ENCODE assay signal across 19 mouse cellular contexts in genomic region chr12:71244766-71245390, GRCm38 (mm10).
A peak's percentile ranks its signal among the peaks of the same experiment; 100 is the strongest.
DNase-seq lines count a peak whose midpoint lies in the region; ATAC-seq and TF ChIP-seq lines count a peak whose summit lies in the region.
"Had no signal": no experiment of that assay in that cellular context is flagged by ENCODE, and none has a peak within 500 bp of the region (broad histone marks: within the 10 kb centered on the region; RNA-seq: fewer than 3 reads in every experiment).

No protein-coding gene starts in this region.

- TF ChIP-seq POLR2A in CH12.LX (IDR thresholded peaks at IDR 0.05; ENCODE audit: low read depth, low read length): no peak

- DNase-seq in forebrain, embryonic 10.5 days (ENCODE audit: extremely low spot score, low spot score): no peak
- DNase-seq in CH12.LX (ENCODE audit: extremely low read depth): no peak
- DNase-seq in retina, embryonic 14.5 days (ENCODE audit: low spot score): no peak
- DNase-seq in urinary bladder, adult 18-20 months (ENCODE audit: low spot score in 2 of 2): no peak
- DNase-seq: adrenal gland, postnatal 10 days; cerebellum, adult 2 months; layer of hippocampus, postnatal 36 days; midbrain, embryonic 14.5 days; retina, postnatal 1 day had no signal

- H3K4me2 ChIP-seq in forebrain, embryonic 12.5 days: no peak overlapping the region
- no peak overlapping the region for H3K4me2 ChIP-seq in kidney, embryonic 15.5 days
- no peak overlapping the region for H3K4me2 ChIP-seq in kidney, embryonic 14.5 days (replicated peaks; ENCODE audit: low read depth, low read length)
- no peak overlapping the region for H3K4me2 ChIP-seq in CH12.LX (ENCODE audit: insufficient read depth, low read depth, poor library complexity, severe bottlenecking)
- no peak overlapping the region for H3K4me2 ChIP-seq in embryonic facial prominence, embryonic 13.5 days
- H3K4me2 ChIP-seq: forebrain, embryonic 15.5 days; heart, embryonic 15.5 days; neural tube, embryonic 15.5 days had no signal

- peaks cover 10% of the 10 kb centered on the region for H3K4me1 ChIP-seq in forebrain, embryonic 10.5 days
- 0 out of 2 replicates have a peak, but pooled peaks cover 5% of the 10 kb centered on the region for H3K4me1 ChIP-seq in forebrain, embryonic 12.5 days
- peaks cover 23% of the 10 kb centered on the region for H3K4me1 ChIP-seq in kidney, embryonic 15.5 days
- 0 out of 2 replicates have a peak, but pooled peaks cover 7% of the 10 kb centered on the region for H3K4me1 ChIP-seq in kidney, embryonic 14.5 days (ENCODE audit: control insufficient read depth, insufficient read depth, low read length)
- peaks cover 3 to 13% of the 10 kb centered on the region in 2 experiments; a peak in 1 of 4 replicates for H3K4me1 ChIP-seq in CH12.LX (ENCODE audit: control insufficient read depth in 1 of 2, insufficient read depth in 2 of 2)
- peaks cover 10% of the 10 kb centered on the region; the same call in 1 of the 2 replicates for H3K4me1 ChIP-seq in embryonic facial prominence, embryonic 13.5 days
- H3K4me1 ChIP-seq: hindbrain, embryonic 10.5 days had no signal

- TF ChIP-seq CTCF in CH12.LX (conservative IDR thresholded peaks at IDR 0.05 in 1 of 2, IDR thresholded peaks at IDR 0.05 in 1 of 2; ENCODE audit: low read depth in 2 of 2, low read length in 2 of 2): no peak

- in situ Hi-C loops in CH12.LX (cut with MboI; ENCODE audit: low pct_ligation_motif_present, low pct_unique_long_range_greater_than_20kb, low sequenced_read_pairs): no loop called here

- peaks cover 20% of the 10 kb centered on the region for H3K9me3 ChIP-seq in forebrain, embryonic 10.5 days
- H3K9me3 ChIP-seq in forebrain, embryonic 12.5 days: peaks cover 11% of the 10 kb centered on the region
- H3K9me3 ChIP-seq in kidney, embryonic 15.5 days (replicated peaks): peaks cover 5% of the 10 kb centered on the region; the same call in 1 of the 2 replicates
- H3K9me3 ChIP-seq in kidney, embryonic 14.5 days (ENCODE audit: control insufficient read depth, low read length): peaks cover 23% of the 10 kb centered on the region
- no peaks in the 10 kb centered on the region for H3K9me3 ChIP-seq in CH12.LX (replicated peaks; ENCODE audit: low read length)
- peaks cover 27% of the 10 kb centered on the region for H3K9me3 ChIP-seq in embryonic facial prominence, embryonic 13.5 days

- no peaks in the 10 kb centered on the region for H3K27me3 ChIP-seq in forebrain, embryonic 10.5 days (ENCODE audit: poor library complexity, severe bottlenecking)
- no peaks in the 10 kb centered on the region for H3K27me3 ChIP-seq in forebrain, embryonic 12.5 days
- no peaks in the 10 kb centered on the region for H3K27me3 ChIP-seq in kidney, embryonic 15.5 days
- no peaks in the 10 kb centered on the region for H3K27me3 ChIP-seq in kidney, embryonic 14.5 days (ENCODE audit: control insufficient read depth, insufficient read depth, low read length)
- no peaks in the 10 kb centered on the region for H3K27me3 ChIP-seq in CH12.LX (replicated peaks)
- H3K27me3 ChIP-seq in embryonic facial prominence, embryonic 13.5 days: no peaks in the 10 kb centered on the region
- H3K27me3 ChIP-seq: forebrain, embryonic 15.5 days; heart, embryonic 15.5 days; neural tube, embryonic 15.5 days had no signal

- no peak for TF ChIP-seq RAD21 in CH12.LX (IDR thresholded peaks at IDR 0.05; ENCODE audit: low read depth, low read length)

- peaks cover 50% of the 10 kb centered on the region for H3K36me3 ChIP-seq in forebrain, embryonic 10.5 days (replicated peaks)
- peaks cover 43% of the 10 kb centered on the region for H3K36me3 ChIP-seq in forebrain, embryonic 12.5 days (replicated peaks)
- H3K36me3 ChIP-seq in kidney, embryonic 15.5 days: peaks cover 38% of the 10 kb centered on the region
- peaks cover 20% of the 10 kb centered on the region for H3K36me3 ChIP-seq in kidney, embryonic 14.5 days (ENCODE audit: control insufficient read depth, insufficient read depth, low read length)
- peaks cover 10 to 33% of the 10 kb centered on the region in 2 experiments for H3K36me3 ChIP-seq in CH12.LX (replicated peaks in 1 of 2; ENCODE audit: control insufficient read depth in 1 of 2, insufficient read depth in 1 of 2, low read length in 1 of 2)
- H3K36me3 ChIP-seq in embryonic facial prominence, embryonic 13.5 days: peaks cover 43% of the 10 kb centered on the region

- peak overlapping the region; percentile 6; the same call in 1 of the 2 replicates for H3K27ac ChIP-seq in forebrain, embryonic 10.5 days
- H3K27ac ChIP-seq in forebrain, embryonic 12.5 days: no peak overlapping the region
- peak overlapping the region; percentile 15; the same call in 1 of the 2 replicates for H3K27ac ChIP-seq in kidney, embryonic 15.5 days
- no peak overlapping the region for H3K27ac ChIP-seq in kidney, embryonic 14.5 days (ENCODE audit: low read depth, low read length)
- no peak overlapping the region for H3K27ac ChIP-seq in CH12.LX (ENCODE audit: insufficient read depth, low read depth)
- peak overlapping the region; percentile 74 for H3K27ac ChIP-seq in embryonic facial prominence, embryonic 13.5 days
- H3K27ac ChIP-seq: forebrain, embryonic 15.5 days; heart, embryonic 15.5 days; hindbrain, embryonic 10.5 days; neural tube, embryonic 15.5 days had no signal

- no peak overlapping the region for H3K4me3 ChIP-seq in forebrain, embryonic 10.5 days
- no peak overlapping the region for H3K4me3 ChIP-seq in forebrain, embryonic 12.5 days (replicated peaks)
- H3K4me3 ChIP-seq in kidney, embryonic 15.5 days (replicated peaks): no peak overlapping the region
- no peak overlapping the region for H3K4me3 ChIP-seq in kidney, embryonic 14.5 days (ENCODE audit: low read length)
- no peak overlapping the region for H3K4me3 ChIP-seq in CH12.LX (replicated peaks in 1 of 3; ENCODE audit: low read depth in 2 of 3, low read length in 2 of 3, poor library complexity in 1 of 3)
- no peak overlapping the region for H3K4me3 ChIP-seq in embryonic facial prominence, embryonic 13.5 days
- H3K4me3 ChIP-seq: forebrain, embryonic 15.5 days; heart, embryonic 15.5 days; hindbrain, embryonic 10.5 days; myocyte; neural tube, embryonic 15.5 days had no signal

- H3K79me2 ChIP-seq in CH12.LX (replicated peaks; ENCODE audit: control insufficient read depth, extremely low read depth, insufficient read depth, poor library complexity, severe bottlenecking): no peaks in the 10 kb centered on the region

- dilution Hi-C loops in CH12.LX (cut with MboI; ENCODE audit: extremely low pct_ligation_motif_present, extremely low pct_unique_long_range_greater_than_20kb, low sequenced_read_pairs): no loop called here

- ATAC-seq in forebrain, embryonic 12.5 days (ENCODE audit: low FRiP score): no peak
- no peak for ATAC-seq in kidney, embryonic 15.5 days (replicated peaks; ENCODE audit: low FRiP score)
- no peak for ATAC-seq in kidney, embryonic 14.5 days (ENCODE audit: low FRiP score, low TSS enrichment)
- ATAC-seq in embryonic facial prominence, embryonic 13.5 days (ENCODE audit: insufficient number of reproducible peaks, insufficient read depth, low FRiP score, low TSS enrichment, low read depth): no peak
- ATAC-seq: forebrain, embryonic 15.5 days; inflammation-experienced regulatory T-cells, adult 6 months had no signal

- TF ChIP-seq EP300 in CH12.LX (IDR thresholded peaks at IDR 0.05; ENCODE audit: low read length): no peak

- no peak overlapping the region for H3K9ac ChIP-seq in forebrain, embryonic 12.5 days
- H3K9ac ChIP-seq in kidney, embryonic 15.5 days: no peak overlapping the region
- H3K9ac ChIP-seq in kidney, embryonic 14.5 days (ENCODE audit: low read depth, low read length): no peak overlapping the region
- H3K9ac ChIP-seq in CH12.LX (ENCODE audit: insufficient read depth, low read depth): no peak overlapping the region
- no peak overlapping the region for H3K9ac ChIP-seq in embryonic facial prominence, embryonic 13.5 days
- H3K9ac ChIP-seq: forebrain, embryonic 15.5 days; heart, embryonic 15.5 days; neural tube, embryonic 15.5 days had no signal

- WGBS in forebrain, embryonic 10.5 days: 70% methylated on average over 11 of the region's 11 CpGs
- WGBS in forebrain, embryonic 12.5 days: 80% methylated on average over 11 of the region's 11 CpGs
- WGBS in kidney, embryonic 15.5 days: 57% methylated on average over 11 of the region's 11 CpGs
- WGBS in kidney, embryonic 14.5 days: 55% methylated on average over 11 of the region's 11 CpGs
- WGBS in embryonic facial prominence, embryonic 13.5 days: 28% methylated on average over 11 of the region's 11 CpGs

TF ChIP-seq in CH12.LX, 34 proteins besides CTCF, POLR2A, EP300 and RAD21:
- TF ChIP-seq MAZ (IDR thresholded peaks at IDR 0.05; ENCODE audit: low read depth, low read length) (no peak), MEF2A (IDR thresholded peaks at IDR 0.05; ENCODE audit: borderline replicate concordance, low read depth, low read length) (peak; percentile 26; the same call in 1 of the 2 replicates), KAT2A (IDR thresholded peaks at IDR 0.05; ENCODE audit: insufficient replicate concordance, low read length) (no peak), JUND (conservative IDR thresholded peaks at IDR 0.05; ENCODE audit: low read depth, low read length) (no peak), E2F4 (IDR thresholded peaks at IDR 0.05; ENCODE audit: insufficient replicate concordance, low read depth, low read length) (no peak), SMC3 (IDR thresholded peaks at IDR 0.05; ENCODE audit: low read depth, low read length) (no peak), USF1 (IDR thresholded peaks at IDR 0.05; ENCODE audit: low read depth, low read length) (no peak)
TF ChIP-seq in CH12.LX: peak in this region for 1.

Comparison
In these comparisons a context has a peak if more than half of its experiments do, and no peak if none do; other contexts are left out.
1. H3K27ac ChIP-seq: peak in forebrain, embryonic 10.5 days (single experiment), kidney, embryonic 15.5 days (single experiment) and embryonic facial prominence, embryonic 13.5 days (single experiment); none in forebrain, embryonic 12.5 days (single experiment), kidney, embryonic 14.5 days (single experiment) and CH12.LX (single experiment).